Mouse (Mus musculus): ENCODE measurements around the gene Pdia4. TPM values are rescaled to one million over a fixed set of nuclear protein-coding genes. Genes with fewer than 3 reads are reported as not detected.
"Not testable (repeated sequence)": the region's sequence is repeated elsewhere in the genome, so short reads cannot be mapped to it uniquely, and the experiment has no call there.

The Pdia4 gene
- 209 and 219 TPM in 2 replicates for polyA plus RNA-seq (2016; fragmentation: Nextera tagmentation; extraction: Ambion mirVana)

GRCm38 (mm10) chr6:47813257-47813878, at the start of gene Pdia4:
Gene Pdia4, minus strand, starts transcription at chr6:47813430.
- H3K36me3 ChIP-seq, result peaks cover 4% of the 10 kb centered on the region; the same call in 1 of the 2 replicates
- peak within 1 kb of the TSS; percentile 75 for H3K4me3 ChIP-seq
- H3K27me3 ChIP-seq (replicated peaks), result no peaks in the 10 kb centered on the region
- H3K4me2 ChIP-seq, result peak within 1 kb of the TSS; percentile 77
- peak within 1 kb of the TSS; percentile 84 for H3K9ac ChIP-seq
- under 1% methylated on average over 44 of the region's 44 CpGs for WGBS
- H3K4me1 ChIP-seq (replicated peaks), result peaks cover 23% of the 10 kb centered on the region
- H3K9me3 ChIP-seq (replicated peaks), result no peaks in the 10 kb centered on the region
- H3K27ac ChIP-seq (ENCODE audit: poor library complexity, severe bottlenecking), result peak within 1 kb of the TSS; percentile 89
- ATAC-seq (ENCODE audit: insufficient number of reproducible peaks, low FRiP score), result peak; percentile 100

DNA sequence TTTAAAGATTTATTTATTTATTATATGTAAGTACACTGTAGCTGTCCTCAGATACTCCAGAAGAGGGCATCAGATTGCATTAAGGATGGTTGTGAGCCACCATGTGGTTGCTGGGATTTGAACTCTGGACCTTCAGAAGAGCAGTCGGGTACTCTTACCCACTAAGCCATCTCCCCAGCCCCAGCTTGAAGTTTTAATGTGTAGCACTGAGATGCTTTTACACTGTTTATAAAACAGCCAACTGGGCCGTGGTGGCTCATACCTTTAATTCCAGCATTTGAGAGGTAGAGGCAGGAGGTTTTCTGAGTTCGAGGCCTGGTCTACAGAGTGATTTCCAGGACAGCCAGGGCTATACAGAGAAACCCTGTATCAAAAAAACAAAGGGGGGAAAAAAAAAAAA, 44.5 kb upstream of the Pdia4 start:
- not testable (repeated sequence) for H3K9me3 ChIP-seq (replicated peaks); H3K4me1 ChIP-seq (replicated peaks); ATAC-seq (ENCODE audit: insufficient number of reproducible peaks, low FRiP score); H3K27ac ChIP-seq (ENCODE audit: poor library complexity, severe bottlenecking); H3K4me2 ChIP-seq; H3K27me3 ChIP-seq (replicated peaks); H3K4me3 ChIP-seq; H3K9ac ChIP-seq
- 88% methylated on average over 3 of the region's 3 CpGs for WGBS
- peaks cover 20% of the 10 kb centered on the region for H3K36me3 ChIP-seq

GRCm38 (mm10) chr6:47857241-47857640, 44.0 kb upstream of the Pdia4 start:
- Histone ChIP-seq H3K36me3 (peaks cover 17% of the 10 kb centered on the region), H3K4me2 (no peak overlapping the region), H3K9ac (no peak overlapping the region), H3K27ac (ENCODE audit: poor library complexity, severe bottlenecking) (no peak overlapping the region), H3K27me3 (replicated peaks) (no peaks in the 10 kb centered on the region), H3K4me1 (replicated peaks) (no peaks in the 10 kb centered on the region), H3K4me3 (no peak overlapping the region), H3K9me3 (replicated peaks) (no peaks in the 10 kb centered on the region)
- 92% methylated on average over 6 of the region's 6 CpGs for WGBS
- no peak for ATAC-seq (ENCODE audit: insufficient number of reproducible peaks, low FRiP score)

DNA sequence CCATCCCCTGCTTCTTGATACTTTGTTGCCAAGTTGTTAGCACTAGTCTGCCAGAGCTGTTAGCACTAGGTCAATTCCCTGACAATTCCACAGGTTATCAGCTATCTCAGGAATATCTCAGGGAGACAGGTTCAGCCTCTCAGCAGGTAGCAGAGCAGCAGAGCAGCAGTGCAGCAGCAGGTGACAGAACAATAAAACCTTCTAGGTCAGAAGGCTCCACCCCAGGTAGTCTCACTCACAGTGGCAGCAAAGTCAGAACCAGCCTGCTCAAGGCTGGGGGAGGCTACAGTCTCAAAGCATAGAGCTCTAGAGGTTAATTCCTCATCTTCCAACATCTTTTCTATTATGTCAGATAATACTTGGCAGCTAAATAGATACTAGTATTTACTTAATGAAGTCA, 32.5 kb upstream of the Pdia4 start:
- no peak for ATAC-seq (ENCODE audit: insufficient number of reproducible peaks, low FRiP score)
- Histone ChIP-seq H3K4me2 (no peak overlapping the region), H3K27me3 (replicated peaks) (no peaks in the 10 kb centered on the region), H3K9ac (no peak overlapping the region), H3K4me1 (replicated peaks) (no peaks in the 10 kb centered on the region), H3K9me3 (replicated peaks) (no peaks in the 10 kb centered on the region), H3K27ac (ENCODE audit: poor library complexity, severe bottlenecking) (no peak overlapping the region), H3K36me3 (peaks cover under 1% of the 10 kb centered on the region; the same call in 1 of the 2 replicates), H3K4me3 (no peak overlapping the region)

- 83% methylated on average over 1 of the region's 1 CpGs for WGBS
- Histone ChIP-seq H3K27me3 (replicated peaks) (peaks cover 3% of the 10 kb centered on the region; the same call in 1 of the 2 replicates), H3K4me1 (replicated peaks) (peaks cover 6% of the 10 kb centered on the region), H3K27ac (ENCODE audit: poor library complexity, severe bottlenecking) (no peak overlapping the region), H3K4me2 (no peak overlapping the region), H3K36me3 (peaks cover 7% of the 10 kb centered on the region), H3K9ac (no peak overlapping the region), H3K4me3 (no peak overlapping the region), H3K9me3 (replicated peaks) (no peaks in the 10 kb centered on the region)
- ATAC-seq (ENCODE audit: insufficient number of reproducible peaks, low FRiP score), result no peak
Measured at GRCm38 (mm10) chr6:47842337-47842736, 29.1 kb upstream of the Pdia4 start.

- Histone ChIP-seq H3K27me3 (replicated peaks) (peaks cover 3% of the 10 kb centered on the region; the same call in 1 of the 2 replicates), H3K36me3 (peaks cover 7% of the 10 kb centered on the region), H3K4me1 (replicated peaks) (peaks cover 8% of the 10 kb centered on the region), H3K27ac (ENCODE audit: poor library complexity, severe bottlenecking) (no peak overlapping the region), H3K9me3 (replicated peaks) (no peaks in the 10 kb centered on the region), H3K4me3 (no peak overlapping the region), H3K9ac (no peak overlapping the region), H3K4me2 (no peak overlapping the region)
- ATAC-seq (ENCODE audit: insufficient number of reproducible peaks, low FRiP score), result no peak
- WGBS, result 84% methylated on average over 2 of the region's 2 CpGs
Measured at GRCm38 (mm10) chr6:47841831-47842230, 28.6 kb upstream of the Pdia4 start.

GRCm38 (mm10) chr6:47841077-47841476, 27.8 kb upstream of the Pdia4 start:
- Histone ChIP-seq H3K27me3 (replicated peaks) (peaks cover 3% of the 10 kb centered on the region; the same call in 1 of the 2 replicates), H3K4me2 (no peak overlapping the region), H3K4me3 (no peak overlapping the region), H3K4me1 (replicated peaks) (peaks cover 13% of the 10 kb centered on the region), H3K9me3 (replicated peaks) (no peaks in the 10 kb centered on the region), H3K27ac (ENCODE audit: poor library complexity, severe bottlenecking) (no peak overlapping the region), H3K36me3 (peaks cover 7% of the 10 kb centered on the region), H3K9ac (no peak overlapping the region)
- ATAC-seq (ENCODE audit: insufficient number of reproducible peaks, low FRiP score), result no peak
- WGBS, result 88% methylated on average over 1 of the region's 1 CpGs

DNA sequence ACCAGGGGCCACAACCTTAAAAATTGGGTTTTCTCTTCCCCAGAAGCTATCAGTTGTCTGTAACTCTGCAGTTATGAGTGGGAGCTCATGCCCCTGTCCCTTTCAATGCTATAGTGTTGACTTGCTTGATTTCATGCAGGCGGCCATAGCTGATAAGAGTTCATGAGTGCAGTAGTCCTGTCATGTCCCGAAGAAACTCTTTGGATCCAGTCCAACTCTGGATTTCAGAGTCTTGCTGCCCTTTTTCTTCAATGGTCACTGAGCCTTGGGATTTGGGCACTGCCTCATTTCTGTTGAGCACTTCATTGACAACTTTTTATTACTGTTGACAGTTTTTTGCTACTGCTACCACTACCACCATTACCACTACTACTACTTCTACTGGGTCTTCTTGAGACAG, 24.4 kb upstream of the Pdia4 start:
- Histone ChIP-seq H3K4me2 (no peak overlapping the region), H3K9me3 (replicated peaks) (no peaks in the 10 kb centered on the region), H3K4me3 (no peak overlapping the region), H3K27ac (ENCODE audit: poor library complexity, severe bottlenecking) (no peak overlapping the region), H3K4me1 (replicated peaks) (peaks cover 13% of the 10 kb centered on the region), H3K9ac (no peak overlapping the region), H3K27me3 (replicated peaks) (peaks cover 3% of the 10 kb centered on the region; the same call in 1 of the 2 replicates), H3K36me3 (peaks cover 7% of the 10 kb centered on the region)
- ATAC-seq (ENCODE audit: insufficient number of reproducible peaks, low FRiP score), result no peak
- WGBS, result 16% methylated on average over 2 of the region's 2 CpGs

GRCm38 (mm10) chr6:47835984-47836521, 22.8 kb upstream of the Pdia4 start:
- Histone ChIP-seq H3K4me2 (peak overlapping the region; percentile 90), H3K9me3 (replicated peaks) (no peaks in the 10 kb centered on the region), H3K4me1 (replicated peaks) (peaks cover 13% of the 10 kb centered on the region), H3K4me3 (peak overlapping the region; percentile 91), H3K27ac (ENCODE audit: poor library complexity, severe bottlenecking) (peak overlapping the region; percentile 86), H3K36me3 (peaks cover 7% of the 10 kb centered on the region), H3K27me3 (replicated peaks) (peaks cover 3% of the 10 kb centered on the region; the same call in 1 of the 2 replicates), H3K9ac (peak overlapping the region; percentile 92)
- under 1% methylated on average over 49 of the region's 49 CpGs for WGBS
- ATAC-seq (ENCODE audit: insufficient number of reproducible peaks, low FRiP score), result peak; percentile 75

- ATAC-seq (ENCODE audit: insufficient number of reproducible peaks, low FRiP score), result peak; percentile 94
- WGBS, result under 1% methylated on average over 51 of the region's 52 CpGs
- peaks cover 4% of the 10 kb centered on the region for H3K36me3 ChIP-seq
- peaks cover 3% of the 10 kb centered on the region; the same call in 1 of the 2 replicates for H3K27me3 ChIP-seq (replicated peaks)
- peak within 1 kb of the TSS; percentile 90 for H3K4me2 ChIP-seq
- peak within 1 kb of the TSS; percentile 91 for H3K4me3 ChIP-seq
- H3K9ac ChIP-seq, result peak within 1 kb of the TSS; percentile 92
- peaks cover 17% of the 10 kb centered on the region for H3K4me1 ChIP-seq (replicated peaks)
- H3K9me3 ChIP-seq (replicated peaks), result no peaks in the 10 kb centered on the region
- peak within 1 kb of the TSS; percentile 86 for H3K27ac ChIP-seq (ENCODE audit: poor library complexity, severe bottlenecking)
Measured at GRCm38 (mm10) chr6:47835482-47835983, 22.3 kb upstream of the Pdia4 start, which contains the start of gene Zfp398. Gene Zfp398, plus strand, starts transcription at chr6:47835661.

DNA sequence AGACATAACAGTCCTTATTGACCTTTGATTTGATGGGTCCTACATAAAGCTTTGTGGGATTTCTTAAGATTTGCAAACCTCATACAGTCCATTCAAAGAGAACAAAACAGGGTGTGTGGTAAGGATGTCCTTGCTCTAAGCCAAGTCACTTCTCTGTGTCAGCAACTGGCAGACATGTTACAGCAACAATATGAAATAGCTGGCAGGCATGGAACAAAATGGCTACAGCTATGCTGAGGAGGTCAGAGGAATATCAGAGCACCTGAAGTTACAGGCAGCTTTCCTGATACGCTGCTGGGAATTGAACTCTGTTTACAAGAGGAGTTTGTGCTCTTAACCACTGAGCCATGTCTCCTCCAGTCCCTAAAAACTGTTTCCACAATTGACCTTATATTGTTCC, 19.0 kb upstream of the Pdia4 start:
- Histone ChIP-seq H3K27me3 (replicated peaks) (no peaks in the 10 kb centered on the region), H3K27ac (ENCODE audit: poor library complexity, severe bottlenecking) (no peak overlapping the region), H3K9me3 (replicated peaks) (no peaks in the 10 kb centered on the region), H3K4me1 (replicated peaks) (peaks cover 11% of the 10 kb centered on the region), H3K4me3 (no peak overlapping the region), H3K9ac (no peak overlapping the region), H3K36me3 (no peaks in the 10 kb centered on the region), H3K4me2 (no peak overlapping the region)
- no peak for ATAC-seq (ENCODE audit: insufficient number of reproducible peaks, low FRiP score)
- 75% methylated on average over 1 of the region's 1 CpGs for WGBS

All from heart, embryonic 12.5 days (tissue).